Mouse (Mus musculus) embryonic facial prominence, embryonic 11.5 days (tissue): Measurements from ENCODE around the gene Git1. TPM values are rescaled to one million over a fixed set of nuclear protein-coding genes. Genes with fewer than 3 reads are reported as not detected.
"Not testable (repeated sequence)": the region's sequence is repeated elsewhere in the genome, so short reads cannot be mapped to it uniquely, and the experiment has no call there.

Experiments
- ATAC-seq: fragments of 200-750 bp; cut with Nextera tagmentation; replicated peaks from 2 replicates; pipeline ENCODE4 v1.8.0; 2017; ENCODE audit warnings: low read depth; ENCODE audit not compliant: insufficient number of reproducible peaks, low FRiP score, low TSS enrichment
- DNase-seq: peaks from one replicate; pipeline ENCODE4 v3.0.0-alpha.2; 2015; ENCODE audit warnings: low spot score
- H3K27ac ChIP-seq: fragments of 300-500 bp; sonication (generic); replicated peaks from 2 replicates; pipeline ENCODE4 v1.5.1; 2014; ENCODE audit warnings: mild to moderate bottlenecking, low read depth, low read length, control low read depth
- H3K27me3 ChIP-seq: fragments of 300-500 bp; sonication (generic); 2 replicates; pipeline ENCODE4 v1.6.1; 2014; ENCODE audit warnings: mild to moderate bottlenecking, low read length, moderate library complexity, mixed read lengths; ENCODE audit not compliant: control insufficient read depth, insufficient read depth
- H3K36me3 ChIP-seq: fragments of 300-500 bp; sonication (generic); replicated peaks from 2 replicates; pipeline ENCODE4 v1.6.1; 2014; ENCODE audit warnings: low read depth, mild to moderate bottlenecking, low read length, moderate library complexity, mixed read lengths; ENCODE audit not compliant: control insufficient read depth, insufficient read depth
- H3K4me1 ChIP-seq: fragments of 300-500 bp; sonication (generic); 2 replicates; pipeline ENCODE4 v1.6.1; 2014; ENCODE audit warnings: low read length, mixed read lengths; ENCODE audit not compliant: control insufficient read depth, insufficient read depth
- H3K4me2 ChIP-seq: fragments of 300-500 bp; sonication (generic); 2 replicates; pipeline ENCODE4 v1.6.1; 2014; ENCODE audit warnings: low read depth, mild to moderate bottlenecking, control low read depth, low read length, moderate library complexity
- H3K4me3 ChIP-seq: fragments of 300-500 bp; sonication (generic); 2 replicates; pipeline ENCODE4 v1.5.1; 2014; ENCODE audit warnings: low read depth, low read length, control low read depth
- H3K9ac ChIP-seq: fragments of 300-500 bp; sonication (generic); replicated peaks from 2 replicates; pipeline ENCODE4 v1.6.1; 2014; ENCODE audit warnings: mild to moderate bottlenecking, control low read depth, low read length
- H3K9me3 ChIP-seq: fragments of 300-500 bp; sonication (generic); replicated peaks from 2 replicates; pipeline ENCODE4 v1.6.1; 2016; ENCODE audit warnings: mild to moderate bottlenecking, low read length, inconsistent platforms, mixed read lengths; ENCODE audit not compliant: control insufficient read depth
- WGBS: fragments of 180-500 bp; shearing (Covaris S2); extraction: QIAGEN DNeasy Blood & Tissue Kit; methylation state at CpG from one replicate; pipeline ENCODE4 v1.1.7; 2014; 5-methylcytosine and 5-hydroxymethylcytosine counted together
- polyA plus RNA-seq: library from polyadenylated mRNA; unstranded; fragments of >200 nt; fragmentation: Nextera tagmentation; extraction: Ambion mirVana; gene quantifications from 2 replicates; pipeline ENCODE4 v1.2.1, GENCODE M21; 2014

The Git1 gene
- polyA plus RNA-seq, 1 experiment from 2014 or later, result 12.4 TPM

- Histone ChIP-seq H3K9ac (no peak overlapping the region), H3K4me2 (no peak overlapping the region)
- 81% methylated on average over 27 of the region's 27 CpGs for WGBS
Observed at GRCm38 (mm10) chr11:77518051-77518798, 24.9 kb downstream of the Git1 start.

GRCm38 (mm10) chr11:77519043-77519442 lies 25.7 kb downstream of the Git1 start, which contains the start of gene Gm10392:
TSS of gene Gm10392 (minus strand) at chr11:77519198.
- H3K27ac ChIP-seq, result 0 out of 2 replicates have a peak within 1 kb of the TSS, but pooled peaks have one; percentile 8
- H3K9me3 ChIP-seq, result no peaks in the 10 kb centered on the region
- no peak for DNase-seq
- no peak within 1 kb of the TSS for H3K9ac ChIP-seq
- ATAC-seq, result no peak
- no peak within 1 kb of the TSS for H3K4me3 ChIP-seq
- peaks cover 8% of the 10 kb centered on the region for H3K27me3 ChIP-seq
- no peaks in the 10 kb centered on the region for H3K36me3 ChIP-seq
- 81% methylated on average over 5 of the region's 5 CpGs for WGBS
- no peak within 1 kb of the TSS; the same call in 1 of the 2 replicates for H3K4me2 ChIP-seq
- peaks cover 12% of the 10 kb centered on the region for H3K4me1 ChIP-seq

More at GRCm38 (mm10) chr11:77518051-77518798, 24.9 kb downstream of the Git1 start:
- H3K36me3 ChIP-seq, result no peaks in the 10 kb centered on the region
- no peak for ATAC-seq
- peaks cover 8% of the 10 kb centered on the region for H3K27me3 ChIP-seq
- no peak for DNase-seq
- H3K9me3 ChIP-seq, result no peaks in the 10 kb centered on the region
- H3K4me1 ChIP-seq, result peaks cover 12% of the 10 kb centered on the region
- H3K4me3 ChIP-seq, result no peak overlapping the region
- H3K27ac ChIP-seq, result no peak overlapping the region

GRCm38 (mm10) chr11:77520601-77521529 lies 27.5 kb downstream of the Git1 start:
- Histone ChIP-seq H3K4me3 (no peak overlapping the region), H3K4me2 (no peak overlapping the region), H3K4me1 (peaks cover 3% of the 10 kb centered on the region), H3K27me3 (0 out of 2 replicates have a peak, but pooled peaks cover 5% of the 10 kb centered on the region), H3K9me3 (no peaks in the 10 kb centered on the region), H3K36me3 (no peaks in the 10 kb centered on the region), H3K27ac (no peak overlapping the region), H3K9ac (no peak overlapping the region)
- DNase-seq (peak; percentile 40), ATAC-seq (no peak)
- WGBS, result 53% methylated on average over 5 of the region's 5 CpGs

GRCm38 (mm10) chr11:77525804-77526486 lies 32.6 kb downstream of the Git1 start:
- H3K9ac ChIP-seq, result no peak overlapping the region
- H3K9me3 ChIP-seq, result no peaks in the 10 kb centered on the region
- H3K4me3 ChIP-seq, result no peak overlapping the region
- no peaks in the 10 kb centered on the region; the same call in 1 of the 2 replicates for H3K36me3 ChIP-seq
- no peak overlapping the region for H3K27ac ChIP-seq
- no peaks in the 10 kb centered on the region for H3K4me1 ChIP-seq
- no peak for DNase-seq
- 74% methylated on average over 3 of the region's 3 CpGs for WGBS
- H3K4me2 ChIP-seq, result no peak overlapping the region
- ATAC-seq, result no peak
- H3K27me3 ChIP-seq, result no peaks in the 10 kb centered on the region

GRCm38 (mm10) chr11:77528420-77528819 lies 35.1 kb downstream of the Git1 start:
- H3K4me3 ChIP-seq, result not testable (repeated sequence)

GRCm38 (mm10) chr11:77529644-77530043 lies 36.3 kb downstream of the Git1 start:
- H3K27me3 ChIP-seq, result no peaks in the 10 kb centered on the region
- no peak overlapping the region for H3K4me2 ChIP-seq
- no peaks in the 10 kb centered on the region for H3K4me1 ChIP-seq
- DNase-seq (no peak), ATAC-seq (no peak)
- H3K27ac ChIP-seq, result no peak overlapping the region
- H3K9me3 ChIP-seq, result no peaks in the 10 kb centered on the region
- no peak overlapping the region for H3K4me3 ChIP-seq
- H3K36me3 ChIP-seq, result no peaks in the 10 kb centered on the region; the same call in 1 of the 2 replicates
- WGBS, result 88% methylated on average over 3 of the region's 3 CpGs
- H3K9ac ChIP-seq, result no peak overlapping the region

More at GRCm38 (mm10) chr11:77528420-77528819, 35.1 kb downstream of the Git1 start:
- not testable (repeated sequence) for H3K9me3 ChIP-seq, H3K4me1 ChIP-seq, H3K4me2 ChIP-seq, DNase-seq, H3K27ac ChIP-seq, H3K9ac ChIP-seq, H3K27me3 ChIP-seq, ATAC-seq, H3K36me3 ChIP-seq
- 93% methylated on average over 3 of the region's 3 CpGs for WGBS

GRCm38 (mm10) chr11:77530862-77531261 lies 37.5 kb downstream of the Git1 start:
- Histone ChIP-seq H3K9me3 (no peaks in the 10 kb centered on the region), H3K27me3 (no peaks in the 10 kb centered on the region), H3K4me1 (no peaks in the 10 kb centered on the region), H3K4me3 (no peak overlapping the region), H3K9ac (no peak overlapping the region), H3K27ac (no peak overlapping the region), H3K36me3 (no peaks in the 10 kb centered on the region; the same call in 1 of the 2 replicates), H3K4me2 (no peak overlapping the region)
- ATAC-seq (no peak), DNase-seq (no peak)
- 88% methylated on average over 2 of the region's 2 CpGs for WGBS
